11 mouse cellular contexts compared by ENCODE assay signal in genomic region chr2:157418609-157419071, GRCm38 (mm10). TPM values are rescaled to one million over a fixed set of nuclear protein-coding genes. Genes with fewer than 3 reads are reported as not detected.
DNase-seq lines count a peak whose midpoint lies in the region; ATAC-seq lines count a peak whose summit lies in the region.
"Had no signal": no experiment of that assay in that cellular context is flagged by ENCODE, and none has a peak within 500 bp of the region (broad histone marks: within the 10 kb centered on the region; RNA-seq: fewer than 3 reads in every experiment).

No protein-coding gene starts in this region.

- no peak for ATAC-seq in heart, embryonic 11.5 days (replicated peaks; ENCODE audit: insufficient number of reproducible peaks, low FRiP score, low TSS enrichment)
- ATAC-seq in intestine, embryonic 15.5 days: peak; percentile 5; the same call in 1 of the 2 replicates
- ATAC-seq in neural tube, embryonic 14.5 days (ENCODE audit: low read depth): 0 out of 2 replicates have a peak, but pooled peaks have one; percentile 13

- peaks cover 23% of the 10 kb centered on the region for H3K4me1 ChIP-seq in heart, embryonic 11.5 days (ENCODE audit: control insufficient read depth, insufficient read depth, low read length)
- peaks cover 55% of the 10 kb centered on the region for H3K4me1 ChIP-seq in forebrain, embryonic 10.5 days
- peaks cover 42% of the 10 kb centered on the region for H3K4me1 ChIP-seq in intestine, embryonic 15.5 days (replicated peaks)
- H3K4me1 ChIP-seq in neural tube, embryonic 14.5 days (ENCODE audit: control insufficient read depth, insufficient read depth, low read length): peaks cover 9% of the 10 kb centered on the region

- no peak overlapping the region for H3K4me3 ChIP-seq in heart, embryonic 11.5 days (ENCODE audit: low read depth, low read length)
- peak overlapping the region; percentile 9; the same call in 1 of the 2 replicates for H3K4me3 ChIP-seq in forebrain, embryonic 10.5 days
- H3K4me3 ChIP-seq in intestine, embryonic 15.5 days (replicated peaks): no peak overlapping the region
- no peak overlapping the region for H3K4me3 ChIP-seq in neural tube, embryonic 14.5 days (ENCODE audit: low read depth, low read length)
- H3K4me3 ChIP-seq: heart, adult 2 months had no signal

- H3K9me3 ChIP-seq in heart, embryonic 11.5 days (replicated peaks; ENCODE audit: control insufficient read depth, low read length): no peaks in the 10 kb centered on the region
- H3K9me3 ChIP-seq in forebrain, embryonic 10.5 days: no peaks in the 10 kb centered on the region
- no peaks in the 10 kb centered on the region for H3K9me3 ChIP-seq in intestine, embryonic 15.5 days
- no peaks in the 10 kb centered on the region for H3K9me3 ChIP-seq in neural tube, embryonic 14.5 days (ENCODE audit: control insufficient read depth, low read length)

- H3K27me3 ChIP-seq in heart, embryonic 11.5 days (ENCODE audit: control insufficient read depth, insufficient read depth, low read length): no peaks in the 10 kb centered on the region; the same call in 1 of the 2 replicates
- H3K27me3 ChIP-seq in forebrain, embryonic 10.5 days (ENCODE audit: poor library complexity, severe bottlenecking): peaks cover 35% of the 10 kb centered on the region
- H3K27me3 ChIP-seq in intestine, embryonic 15.5 days (replicated peaks): no peaks in the 10 kb centered on the region
- H3K27me3 ChIP-seq in neural tube, embryonic 14.5 days (ENCODE audit: control insufficient read depth, insufficient read depth, low read length): no peaks in the 10 kb centered on the region

- 0 out of 2 replicates have a peak overlapping the region, but pooled peaks have one; percentile 3 for H3K9ac ChIP-seq in heart, embryonic 11.5 days (ENCODE audit: low read depth, low read length)
- H3K9ac ChIP-seq in intestine, embryonic 15.5 days: no peak overlapping the region
- no peak overlapping the region for H3K9ac ChIP-seq in neural tube, embryonic 14.5 days (replicated peaks; ENCODE audit: low read depth, low read length)

- H3K36me3 ChIP-seq in heart, embryonic 11.5 days (ENCODE audit: control insufficient read depth, insufficient read depth, low read length): no peaks in the 10 kb centered on the region
- H3K36me3 ChIP-seq in forebrain, embryonic 10.5 days (replicated peaks): no peaks in the 10 kb centered on the region
- H3K36me3 ChIP-seq in intestine, embryonic 15.5 days: no peaks in the 10 kb centered on the region
- no peaks in the 10 kb centered on the region for H3K36me3 ChIP-seq in neural tube, embryonic 14.5 days (ENCODE audit: control insufficient read depth, insufficient read depth, low read length)

- intact Hi-C loops in heart, postnatal 36 days (cut with DNase I): no loop called here

- peak overlapping the region; percentile 37 for H3K4me2 ChIP-seq in heart, embryonic 11.5 days
- peak overlapping the region; percentile 28; the same call in 1 of the 2 replicates for H3K4me2 ChIP-seq in intestine, embryonic 15.5 days (replicated peaks)
- no peak overlapping the region for H3K4me2 ChIP-seq in neural tube, embryonic 14.5 days (ENCODE audit: low read depth, low read length)

- 4% methylated on average over 7 of the region's 7 CpGs for WGBS in heart, embryonic 11.5 days (ENCODE audit: insufficient replicate concordance)
- WGBS in forebrain, embryonic 10.5 days: 1% methylated on average over 7 of the region's 7 CpGs
- 5% methylated on average over 7 of the region's 7 CpGs for WGBS in intestine, embryonic 15.5 days
- WGBS in neural tube, embryonic 14.5 days: 4% methylated on average over 7 of the region's 7 CpGs

- no peak overlapping the region for H3K27ac ChIP-seq in heart, embryonic 11.5 days (ENCODE audit: low read depth, low read length)
- peak overlapping the region; percentile 78 for H3K27ac ChIP-seq in forebrain, embryonic 10.5 days
- peak overlapping the region; percentile 67 for H3K27ac ChIP-seq in intestine, embryonic 15.5 days
- no peak overlapping the region for H3K27ac ChIP-seq in neural tube, embryonic 14.5 days (ENCODE audit: low read depth, low read length)
- H3K27ac ChIP-seq: heart, adult 2 months had no signal

- no peak for DNase-seq in heart, postnatal 36 days
- peak; percentile 47 for DNase-seq in forebrain, embryonic 10.5 days (ENCODE audit: extremely low spot score, low spot score)
- no peak for DNase-seq in urinary bladder, postnatal 36 days (ENCODE audit: low spot score in 2 of 2)
- no peak for DNase-seq in gastrocnemius, postnatal 4 days (ENCODE audit: low spot score in 2 of 2)
- no peak for DNase-seq in ovary, postnatal 10 days (ENCODE audit: low spot score)
- DNase-seq: adrenal gland, postnatal 25 days; heart, adult 2 months; thymus, adult 2 months had no signal

RNA-seq across cellular contexts. Expression of gene Src, which starts 0.4 kb away (rescaled TPM):
- 4.7 and 6.2 TPM in 2 replicates for polyA plus RNA-seq in heart, embryonic 11.5 days (2014; fragmentation: Nextera tagmentation; extraction: Ambion mirVana)
- total RNA-seq in heart, postnatal 36 days (2021): 1 to 10 TPM; 3.4 to 4.9 TPM
- polyA plus RNA-seq in forebrain, embryonic 10.5 days (2016; fragmentation: Nextera tagmentation; extraction: Ambion mirVana): 19.2 and 19.6 TPM in 2 replicates
- 18.1 and 19.4 TPM in 2 replicates for polyA plus RNA-seq in intestine, embryonic 15.5 days (2015; fragmentation: Nextera tagmentation; extraction: Ambion mirVana)
- 19.3 and 23.9 TPM in 2 replicates for polyA plus RNA-seq in neural tube, embryonic 14.5 days (2014; fragmentation: Nextera tagmentation; extraction: Ambion mirVana)
- total RNA-seq in gastrocnemius, postnatal 4 days (2021): 10 to 100 TPM; 13.3 to 13.6 TPM

RNA-seq across cellular contexts. Expression of gene Manbal, which starts 51.2 kb away (rescaled TPM):
- 29.8 and 35.8 TPM in 2 replicates for polyA plus RNA-seq in heart, embryonic 11.5 days (2014; fragmentation: Nextera tagmentation; extraction: Ambion mirVana)
- 10 to 100 TPM; 21.5 to 23.1 TPM for total RNA-seq in heart, postnatal 36 days (2021)
- polyA plus RNA-seq in forebrain, embryonic 10.5 days (2016; fragmentation: Nextera tagmentation; extraction: Ambion mirVana): 64.4 and 68.1 TPM in 2 replicates
- 68.4 and 73.7 TPM in 2 replicates for polyA plus RNA-seq in intestine, embryonic 15.5 days (2015; fragmentation: Nextera tagmentation; extraction: Ambion mirVana)
- polyA plus RNA-seq in neural tube, embryonic 14.5 days (2014; fragmentation: Nextera tagmentation; extraction: Ambion mirVana): 51.5 and 58.5 TPM in 2 replicates
- 10 to 100 TPM; 32.4 to 32.9 TPM for total RNA-seq in gastrocnemius, postnatal 4 days (2021)

Comparison
In these comparisons a context has a peak if more than half of its experiments do, and no peak if none do; other contexts are left out.
1. H3K27ac ChIP-seq: peak in forebrain, embryonic 10.5 days (single experiment) and intestine, embryonic 15.5 days (single experiment); none in heart, embryonic 11.5 days (single experiment) and neural tube, embryonic 14.5 days (single experiment).